Mouse (Mus musculus) lung, postnatal 14 days (tissue): ENCODE results near the gene Cep97.
A peak's percentile ranks its signal among the peaks of the same experiment; 100 is the strongest.

Source experiments
- DNase-seq: peaks from one replicate; pipeline ENCODE4 v3.0.0; 2021

The Cep97 gene

GRCm38 (mm10) chr16:55947266-55947665, 12.6 kb upstream of the Cep97 start:
- DNase-seq, result no peak

GRCm38 (mm10) chr16:55940781-55941180, 6.1 kb upstream of the Cep97 start:
- no peak for DNase-seq

DNA sequence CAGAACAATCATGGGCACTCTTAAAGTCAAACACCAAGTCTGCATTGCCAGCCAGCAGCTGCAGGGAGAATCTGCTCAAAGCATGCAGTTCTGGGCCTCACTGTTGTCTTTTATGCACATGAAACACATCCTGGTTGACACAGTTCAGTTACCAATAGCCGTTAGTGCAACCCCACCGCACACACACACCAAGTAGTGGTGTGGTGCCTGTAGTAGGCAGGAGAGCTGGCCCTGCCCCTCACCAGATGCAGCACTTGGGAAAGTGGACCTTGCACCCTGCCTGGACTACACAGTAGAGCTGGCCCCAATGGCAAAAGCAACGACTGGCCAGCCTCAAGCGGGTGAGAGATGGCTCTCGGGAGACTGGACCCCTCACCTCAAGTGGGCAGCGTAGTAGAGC, 5.0 kb upstream of the Cep97 start:
- DNase-seq, result no peak

DNA sequence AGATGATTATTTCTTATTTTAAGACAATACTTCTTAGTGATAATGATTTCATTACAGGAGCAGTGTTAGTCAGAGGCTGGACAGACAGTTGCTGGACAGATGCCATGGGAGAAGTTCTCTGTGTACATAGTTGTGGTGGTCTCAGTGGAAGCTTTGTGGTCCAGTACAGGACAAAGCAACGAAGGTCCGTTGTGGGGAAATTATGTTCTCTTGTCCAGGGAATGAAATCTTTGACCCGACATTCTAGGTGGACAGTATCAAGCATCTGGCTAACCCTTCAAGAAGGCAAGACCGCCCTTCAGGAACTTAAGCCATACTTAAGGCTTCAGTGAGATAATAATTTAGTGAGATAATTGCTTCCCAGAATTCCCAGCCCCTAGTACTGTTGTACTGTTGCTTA, 4.1 kb upstream of the Cep97 start:
- DNase-seq, result no peak

DNA sequence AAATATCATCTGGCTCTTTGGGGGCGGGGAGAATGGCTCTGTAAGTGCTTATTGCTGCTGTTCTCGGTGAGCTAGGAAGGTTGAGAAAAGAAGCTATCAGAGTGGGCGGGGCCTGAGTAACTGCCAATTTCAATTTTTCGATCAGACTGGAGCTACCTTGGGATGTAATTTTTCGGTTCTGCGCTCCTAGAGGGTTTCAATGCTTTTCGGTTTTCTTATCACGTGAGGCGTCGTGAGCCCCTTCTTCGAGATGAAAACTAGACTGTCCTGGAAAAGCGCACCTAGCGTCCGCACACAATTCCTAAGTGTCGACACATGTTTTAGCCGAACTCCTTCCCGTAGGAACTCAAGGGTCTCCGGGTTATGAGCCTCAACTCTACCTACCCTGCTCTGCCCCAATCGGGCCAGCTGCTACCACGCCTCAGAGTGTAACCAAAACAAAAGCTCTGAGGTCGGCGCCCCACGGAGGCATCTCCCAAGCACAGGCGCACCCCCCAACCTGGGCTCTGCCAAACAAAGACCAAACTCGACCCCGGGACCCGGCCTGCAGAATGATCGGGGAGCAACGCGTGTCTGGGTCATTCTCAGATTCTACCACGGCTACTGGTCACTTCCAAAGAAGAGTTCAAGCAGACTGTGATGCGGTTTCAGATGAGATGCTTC, 843 bp downstream of the Cep97 start:
- peak; percentile 20 for DNase-seq

DNA sequence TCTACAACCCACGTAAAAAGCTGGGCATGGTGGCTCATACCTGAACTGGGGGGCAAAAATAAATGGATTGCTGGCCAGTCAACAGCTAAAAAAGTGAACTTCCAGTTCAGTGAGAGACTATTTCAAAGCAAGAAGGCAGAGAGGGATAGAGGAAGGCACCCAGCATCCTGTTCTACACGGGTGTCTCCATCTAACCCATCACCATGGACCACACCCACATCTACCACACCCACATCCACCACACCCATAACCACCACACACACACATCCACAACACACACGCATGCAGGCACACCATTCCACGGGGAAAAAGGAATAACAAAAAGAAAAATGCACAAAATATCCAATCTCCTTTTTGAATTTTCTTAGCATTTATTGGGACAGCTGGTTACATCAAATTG, 10.6 kb downstream of the Cep97 start:
- DNase-seq, result no peak

GRCm38 (mm10) chr16:55922079-55922478, 12.6 kb downstream of the Cep97 start:
- no peak for DNase-seq

- DNase-seq, result no peak
These were observed 19.9 kb downstream of the Cep97 start for GRCm38 (mm10) chr16:55914716-55915115.

GRCm38 (mm10) chr16:55910208-55910793, 24.4 kb downstream of the Cep97 start:
- DNase-seq, result no peak

DNA sequence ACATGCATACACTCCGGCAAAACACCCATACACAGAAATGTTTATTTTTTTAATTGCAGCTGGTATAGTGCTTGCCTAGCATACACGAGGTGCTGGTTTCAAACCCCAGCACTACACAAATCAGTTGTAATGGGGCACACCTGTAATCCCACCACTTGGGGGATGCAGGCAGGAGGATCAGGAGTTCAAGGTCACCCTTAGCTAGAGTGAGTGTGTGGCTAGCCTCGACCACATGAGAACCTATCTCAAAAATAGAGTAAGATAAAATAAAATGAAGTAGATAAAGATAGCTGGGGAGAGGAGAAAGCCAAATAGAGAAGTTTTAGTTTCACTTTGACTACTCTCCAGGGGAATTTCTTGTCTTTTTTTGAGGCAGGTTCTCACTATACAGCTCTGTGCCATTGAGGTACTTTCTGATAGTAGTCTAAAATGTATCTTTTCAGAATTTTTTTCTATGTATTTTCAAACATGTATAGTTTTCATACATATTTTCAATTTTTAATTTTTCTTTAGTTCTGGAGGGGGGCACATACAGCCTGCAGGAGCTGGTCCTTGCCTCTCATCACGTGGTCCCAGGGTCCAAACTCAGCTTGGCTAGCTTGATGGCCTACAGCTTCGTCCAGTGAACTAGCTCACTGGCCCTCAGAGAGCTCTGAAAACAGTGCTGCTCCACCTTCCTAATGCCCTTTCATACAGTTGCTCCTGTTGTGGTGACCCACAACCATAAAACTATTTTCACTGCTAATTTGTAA, 27.6 kb downstream of the Cep97 start:
- no peak for DNase-seq

DNA sequence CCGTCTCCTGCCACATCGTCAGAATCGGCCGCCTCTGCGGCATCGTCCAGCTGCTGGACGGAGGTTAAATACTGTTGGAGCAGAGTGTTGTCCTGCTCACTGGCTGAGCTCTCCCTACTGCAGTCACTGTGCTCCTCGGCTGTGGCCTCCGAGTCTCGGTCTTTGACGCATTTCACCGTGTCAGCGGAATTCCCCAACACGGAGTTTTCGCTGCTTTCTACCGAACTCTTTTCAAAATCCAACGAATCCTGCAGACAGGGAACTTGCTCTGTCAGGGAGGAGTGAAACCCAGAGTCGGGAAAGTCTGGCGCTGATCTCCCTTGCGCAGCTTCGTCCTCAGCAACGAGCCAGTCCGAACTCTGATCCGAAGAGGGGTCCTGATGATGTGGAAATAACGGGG, 29.3 kb downstream of the Cep97 start:
- DNase-seq, result no peak

DNA sequence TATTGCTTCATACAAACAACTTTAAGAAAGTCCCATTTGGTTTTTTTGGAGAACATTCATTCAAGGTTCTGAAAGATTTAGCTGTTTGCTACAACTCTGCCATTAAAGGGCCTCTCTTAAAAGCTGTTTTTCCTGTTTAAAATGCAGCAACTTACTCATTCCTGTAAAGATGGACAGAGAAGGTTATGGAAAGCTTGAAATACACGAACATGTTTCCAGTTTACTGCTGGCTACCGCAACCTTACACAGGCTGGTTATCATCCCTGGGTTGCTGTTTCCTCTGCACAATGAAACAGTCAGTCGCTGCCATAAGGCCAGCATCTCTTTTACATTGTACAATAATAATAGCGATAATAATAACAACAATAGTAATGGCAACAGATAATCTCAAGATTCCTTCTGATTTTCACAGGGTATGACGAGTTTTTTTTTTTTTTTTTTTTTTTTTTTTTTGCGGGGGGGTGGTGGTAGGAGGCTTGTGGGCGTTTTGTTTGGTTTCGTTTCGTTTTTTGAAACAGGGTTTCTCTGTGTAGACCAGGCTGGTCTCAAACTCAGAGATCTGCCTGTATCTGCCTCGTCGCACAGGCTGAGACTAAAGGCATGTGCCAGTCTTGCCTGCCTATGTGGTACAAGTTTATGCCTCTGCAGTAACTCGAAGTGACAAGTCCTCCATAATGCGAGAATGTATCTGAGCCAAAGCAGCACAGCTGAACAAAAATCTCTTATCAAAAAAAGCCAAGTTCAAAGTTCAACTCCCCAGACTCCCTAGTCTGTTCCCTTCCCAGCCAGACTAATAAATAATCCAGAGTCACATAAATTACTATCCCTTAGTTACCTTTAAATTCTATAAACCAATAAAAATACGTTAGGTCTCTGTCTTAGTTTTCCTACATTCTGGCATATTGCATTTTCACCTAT, 32.6 kb downstream of the Cep97 start:
- no peak for DNase-seq

- no peak for DNase-seq
These were observed 36.2 kb downstream of the Cep97 start for GRCm38 (mm10) chr16:55898385-55899002.

DNA sequence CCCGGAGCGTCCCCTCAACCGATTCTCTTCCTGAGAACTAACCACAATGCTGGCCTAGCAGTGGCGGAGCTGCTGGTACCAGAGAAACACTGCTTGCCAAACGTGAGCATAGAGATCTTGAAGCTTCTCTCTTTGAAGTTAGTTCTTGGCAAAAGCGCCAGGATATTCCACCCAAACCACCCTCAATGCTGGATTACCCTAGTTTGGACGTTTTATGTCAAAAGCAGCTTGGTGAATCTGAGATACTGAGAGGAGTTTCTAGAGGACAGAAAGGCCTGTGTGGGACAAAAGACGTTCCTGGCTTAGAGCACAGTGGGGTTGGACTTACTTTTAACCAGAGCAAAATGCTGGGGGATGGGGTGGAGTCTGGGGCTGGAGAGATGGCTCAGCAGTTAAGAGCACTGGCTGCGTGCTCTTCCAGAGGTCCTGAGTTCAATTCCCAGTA, 39.0 kb downstream of the Cep97 start:
- DNase-seq, result peak; percentile 10

- DNase-seq, result peak; percentile 84
These were observed 39.6 kb downstream of the Cep97 start, which contains the start of gene Nxpe3 for GRCm38 (mm10) chr16:55894893-55895650. Gene Nxpe3, minus strand, starts transcription at chr16:55895285.

DNA sequence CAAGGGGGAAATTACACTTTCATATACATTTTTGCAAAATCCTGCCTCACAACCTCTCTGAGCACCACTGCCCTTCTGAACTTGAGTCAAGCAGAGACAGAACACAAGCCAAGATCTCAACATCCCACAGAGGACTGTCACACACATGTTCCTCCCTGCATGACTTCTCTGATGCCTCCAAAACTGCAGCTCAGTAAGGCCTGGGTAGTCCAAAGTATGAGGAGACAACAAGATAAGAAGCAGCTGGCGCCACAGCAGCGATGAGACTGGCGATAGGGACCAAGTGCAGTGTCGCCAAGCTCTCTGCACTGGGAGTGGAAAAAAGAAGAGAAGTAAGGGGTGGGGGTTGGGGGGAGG, 40.1 kb downstream of the Cep97 start:
- peak; percentile 30 for DNase-seq

- DNase-seq, result no peak
These were observed 41.1 kb downstream of the Cep97 start for GRCm38 (mm10) chr16:55893410-55894107.

DNA sequence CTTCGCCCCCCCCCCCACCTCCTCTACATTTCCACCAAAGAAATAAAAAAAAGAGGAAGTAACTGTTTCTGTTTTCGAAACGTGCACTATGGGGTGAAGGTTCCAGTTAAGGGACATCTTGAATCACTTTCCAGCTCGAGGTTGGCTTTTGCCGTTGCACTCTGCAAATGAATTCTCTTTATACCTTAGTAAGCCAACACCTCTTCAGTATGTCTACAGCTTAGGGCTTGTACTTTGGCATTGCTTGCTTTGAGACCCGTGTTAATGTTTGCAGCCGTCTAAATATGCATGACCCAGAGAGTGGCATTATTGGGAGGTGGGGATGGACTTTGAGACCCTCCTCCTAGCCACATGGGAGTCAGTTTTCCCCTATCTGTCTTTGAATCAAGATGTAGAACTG, 42.2 kb downstream of the Cep97 start:
- no peak for DNase-seq

DNA sequence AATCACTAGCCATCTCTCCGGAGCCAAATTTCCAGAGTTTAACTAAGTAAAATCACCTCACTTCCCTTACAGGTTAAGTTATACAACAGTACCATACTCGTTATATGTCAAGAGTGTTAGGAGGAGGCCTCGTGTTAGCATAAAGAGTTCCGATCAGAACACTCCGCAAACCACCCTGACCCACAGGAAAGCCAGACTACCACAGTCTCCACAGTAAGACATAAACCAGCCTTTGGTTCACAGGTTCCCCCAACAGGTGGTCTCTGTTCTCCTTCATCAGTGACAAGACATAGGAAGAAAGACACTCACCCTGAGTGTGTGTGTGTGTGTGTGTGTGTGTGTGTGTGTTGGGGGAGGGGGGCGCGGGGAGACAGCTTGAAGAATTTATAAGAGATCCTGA, 43.3 kb downstream of the Cep97 start:
- no peak for DNase-seq

DNA sequence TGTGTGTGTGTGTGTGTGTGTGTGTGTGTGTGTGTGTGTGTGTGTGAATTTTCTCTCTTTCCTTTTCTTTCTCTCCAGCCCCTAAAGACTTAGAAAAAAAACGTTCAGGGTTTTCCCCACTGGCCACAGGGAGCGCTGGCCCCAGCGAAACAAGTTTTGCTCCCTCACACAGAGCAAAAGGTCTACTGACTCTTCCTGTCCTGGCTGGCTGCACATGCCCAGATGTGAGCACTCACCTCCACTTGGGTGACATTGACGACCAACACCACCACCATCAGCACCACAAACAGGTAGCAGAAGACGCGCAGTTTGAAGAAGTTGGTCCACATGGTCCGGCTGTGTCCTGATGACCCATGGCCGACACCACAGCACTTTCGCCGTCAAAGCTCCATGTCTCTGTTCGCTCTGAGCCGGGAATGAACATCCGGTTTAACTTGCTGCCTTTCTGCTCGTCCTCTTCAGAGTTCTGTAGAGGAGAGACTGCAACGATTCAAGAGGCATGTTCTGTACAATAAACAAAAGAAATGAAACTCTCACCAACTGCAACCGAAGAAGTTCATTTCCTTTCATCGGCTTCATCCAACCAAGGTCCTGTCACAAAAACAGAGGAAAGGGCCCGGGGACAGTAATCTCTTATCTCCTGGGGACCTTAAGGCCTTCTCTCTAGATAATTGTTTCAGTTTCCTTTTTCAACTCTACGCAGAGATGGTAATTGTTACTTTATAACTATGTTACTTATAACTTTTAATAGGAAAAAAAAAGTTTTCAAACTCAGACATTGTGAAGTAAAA, 44.1 kb downstream of the Cep97 start:
- DNase-seq, result no peak
